In genomic region chr11:96303151-96304099, GRCm38 (mm10) we compare ENCODE assay signal across 8 mouse cellular contexts. TPM values are rescaled to one million over a fixed set of nuclear protein-coding genes. Genes with fewer than 3 reads are reported as not detected.
DNase-seq lines count a peak whose midpoint lies in the region; ATAC-seq and TF ChIP-seq lines count a peak whose summit lies in the region.

Gene Hoxb5, plus strand, starts transcription at chr11:96303336.

- H3K4me3 ChIP-seq in cerebellum, adult 2 months (replicated peaks; ENCODE audit: insufficient read depth, low read depth, low read length): no peak within 1 kb of the TSS
- peak within 1 kb of the TSS; percentile 1 to 13; a peak in 1 of 4 replicates for H3K4me3 ChIP-seq in ES-E14 (ENCODE audit: insufficient read depth in 1 of 2, low read depth in 1 of 2, low read length in 2 of 2, poor library complexity in 1 of 2, severe bottlenecking in 1 of 2)
- H3K4me3 ChIP-seq in embryonic facial prominence, embryonic 12.5 days: peak within 1 kb of the TSS; percentile 12; the same call in 1 of the 2 replicates
- peak within 1 kb of the TSS; percentile 57 for H3K4me3 ChIP-seq in hindbrain, embryonic 13.5 days
- peak within 1 kb of the TSS; percentile 23 for H3K4me3 ChIP-seq in limb, embryonic 15.5 days

- 2% methylated on average over 69 of the region's 69 CpGs for WGBS in cerebellum, adult 2 months
- WGBS in embryonic facial prominence, embryonic 12.5 days: 1% methylated on average over 69 of the region's 69 CpGs
- WGBS in hindbrain, embryonic 13.5 days: under 1% methylated on average over 68 of the region's 69 CpGs
- under 1% methylated on average over 68 of the region's 69 CpGs for WGBS in limb, embryonic 15.5 days

- H3K9ac ChIP-seq in ES-E14 (ENCODE audit: insufficient read depth, low read depth, low read length, poor library complexity, severe bottlenecking): no peak within 1 kb of the TSS
- H3K9ac ChIP-seq in embryonic facial prominence, embryonic 12.5 days: no peak within 1 kb of the TSS
- peak within 1 kb of the TSS; percentile 99 for H3K9ac ChIP-seq in hindbrain, embryonic 13.5 days
- no peak within 1 kb of the TSS; the same call in 1 of the 2 replicates for H3K9ac ChIP-seq in limb, embryonic 15.5 days

- H3K4me2 ChIP-seq in embryonic facial prominence, embryonic 12.5 days (replicated peaks): peak within 1 kb of the TSS; percentile 23; the same call in 1 of the 2 replicates
- H3K4me2 ChIP-seq in hindbrain, embryonic 13.5 days: peak within 1 kb of the TSS; percentile 83
- peak within 1 kb of the TSS; percentile 42 for H3K4me2 ChIP-seq in limb, embryonic 15.5 days

- H3K36me3 ChIP-seq in ES-E14 (ENCODE audit: control insufficient read depth, insufficient read depth, low read length, poor library complexity, severe bottlenecking): no peaks in the 10 kb centered on the region
- no peaks in the 10 kb centered on the region for H3K36me3 ChIP-seq in embryonic facial prominence, embryonic 12.5 days
- no peaks in the 10 kb centered on the region for H3K36me3 ChIP-seq in hindbrain, embryonic 13.5 days
- H3K36me3 ChIP-seq in limb, embryonic 15.5 days: no peaks in the 10 kb centered on the region

- no peak for TF ChIP-seq POLR2A in cerebellum, adult 2 months (IDR thresholded peaks at IDR 0.05; ENCODE audit: borderline replicate concordance, insufficient read depth, low read length)

- 0 out of 2 replicates have a peak, but pooled peaks have one; percentile 2 for TF ChIP-seq CTCF in cerebellum, adult 2 months (IDR thresholded peaks at IDR 0.05; ENCODE audit: borderline replicate concordance, insufficient read depth, low read depth, low read length)

- no peak for ATAC-seq in cerebellum, adult (ENCODE audit: insufficient number of reproducible peaks, low FRiP score, low TSS enrichment)
- no peak for ATAC-seq in embryonic facial prominence, embryonic 12.5 days (ENCODE audit: insufficient number of reproducible peaks, insufficient read depth, low FRiP score, low TSS enrichment)
- peak; percentile 44; the same call in 1 of the 2 replicates for ATAC-seq in hindbrain, embryonic 13.5 days (ENCODE audit: low FRiP score)
- no peak for ATAC-seq in limb, embryonic 15.5 days (ENCODE audit: insufficient number of reproducible peaks, low FRiP score, low TSS enrichment, low read depth)
- peak; percentile 59; the same call in 1 of the 2 replicates for ATAC-seq in monocyte, adult 5-6 weeks (replicated peaks; ENCODE audit: insufficient number of reproducible peaks, low FRiP score, low TSS enrichment, poor library complexity, severe bottlenecking)

- H3K9me3 ChIP-seq in ES-E14 (ENCODE audit: control insufficient read depth, insufficient read depth, low read depth, low read length): no peaks in the 10 kb centered on the region
- no peaks in the 10 kb centered on the region for H3K9me3 ChIP-seq in embryonic facial prominence, embryonic 12.5 days
- H3K9me3 ChIP-seq in hindbrain, embryonic 13.5 days: no peaks in the 10 kb centered on the region
- no peaks in the 10 kb centered on the region for H3K9me3 ChIP-seq in limb, embryonic 15.5 days

- peaks cover 15% of the 10 kb centered on the region; the same call in 1 of the 2 replicates for H3K27me3 ChIP-seq in cerebellum, adult 2 months (ENCODE audit: control insufficient read depth, insufficient read depth, low read length)
- H3K27me3 ChIP-seq in embryonic facial prominence, embryonic 12.5 days: peaks cover 100% of the 10 kb centered on the region
- H3K27me3 ChIP-seq in hindbrain, embryonic 13.5 days: peaks cover 96% of the 10 kb centered on the region
- H3K27me3 ChIP-seq in limb, embryonic 15.5 days: peaks cover 100% of the 10 kb centered on the region

- no peaks in the 10 kb centered on the region for H3K4me1 ChIP-seq in cerebellum, adult 2 months (ENCODE audit: control insufficient read depth, insufficient read depth, low read length)
- peaks cover 0 to 3% of the 10 kb centered on the region in 2 experiments; a peak in 1 of 4 replicates for H3K4me1 ChIP-seq in ES-E14 (ENCODE audit: control insufficient read depth in 2 of 2, insufficient read depth in 2 of 2, low read length in 2 of 2, poor library complexity in 1 of 2)
- no peaks in the 10 kb centered on the region for H3K4me1 ChIP-seq in embryonic facial prominence, embryonic 12.5 days
- peaks cover 7% of the 10 kb centered on the region for H3K4me1 ChIP-seq in hindbrain, embryonic 13.5 days (replicated peaks)
- H3K4me1 ChIP-seq in limb, embryonic 15.5 days: peaks cover 26% of the 10 kb centered on the region

- in situ Hi-C loops in ES-E14 (cut with MboI; ENCODE audit: low sequenced_read_pairs in 2 of 2, unreplicated experiment in 2 of 2): loop anchor here in 1 of 2 experiments (10.0 kb wide), 1 partner anchor 251 kb away; no protein-coding TSS in a partner anchor

- H3K27ac ChIP-seq in cerebellum, adult 2 months (ENCODE audit: insufficient read depth, low read length): no peak within 1 kb of the TSS
- no peak within 1 kb of the TSS for H3K27ac ChIP-seq in ES-E14 (ENCODE audit: insufficient read depth, low read depth, low read length, poor library complexity, severe bottlenecking)
- H3K27ac ChIP-seq in embryonic facial prominence, embryonic 12.5 days: no peak within 1 kb of the TSS
- H3K27ac ChIP-seq in hindbrain, embryonic 13.5 days: peak within 1 kb of the TSS; percentile 100
- no peak within 1 kb of the TSS for H3K27ac ChIP-seq in limb, embryonic 15.5 days

- DNase-seq in cerebellum, adult 2 months: no peak
- DNase-seq in ES-E14 (ENCODE audit: low read depth, low spot score): no peak
- DNase-seq in thymus, postnatal 25 days: peak; percentile 72

TF ChIP-seq in ES-E14, 5 proteins besides CTCF, POLR2A, EP300 and RAD21:
- no peak for TF ChIP-seq CHD2 (IDR thresholded peaks at IDR 0.05; ENCODE audit: low read depth, low read length)
- TF ChIP-seq ZC3H11A (IDR thresholded peaks at IDR 0.05; ENCODE audit: borderline replicate concordance, low read depth, low read length): no peak
- TF ChIP-seq ZNF384 (IDR thresholded peaks at IDR 0.05; ENCODE audit: low read depth, low read length): no peak
- TF ChIP-seq HCFC1 (IDR thresholded peaks at IDR 0.05; ENCODE audit: borderline replicate concordance, insufficient read depth, low read length): no peak
- no peak for TF ChIP-seq MAFK (IDR thresholded peaks at IDR 0.05; ENCODE audit: insufficient read depth, low read depth, low read length)

RNA-seq across cellular contexts. Expression of gene Hoxb5, which starts in this region (rescaled TPM):
- polyA plus RNA-seq in cerebellum, adult 2 months (2012; rRNA removed): 6.8 and 9.3 TPM in 2 replicates
- 0.09 and 0.16 TPM in 2 replicates for total RNA-seq in ES-E14 (2012; rRNA removed)
- polyA plus RNA-seq in embryonic facial prominence, embryonic 12.5 days (2016; fragmentation: Nextera tagmentation; extraction: Ambion mirVana): 0.38 TPM in 1 of 2 replicates, not detected in the other
- polyA plus RNA-seq in hindbrain, embryonic 13.5 days (2015; fragmentation: Nextera tagmentation; extraction: Ambion mirVana): 196 and 216 TPM in 2 replicates
- polyA plus RNA-seq in limb, embryonic 15.5 days (2015; fragmentation: Nextera tagmentation; extraction: Ambion mirVana): 0.60 and 0.73 TPM in 2 replicates
- total RNA-seq in monocyte, adult 5-6 weeks (2017): not detected in 3 replicates

Comparison
In these comparisons a context has a peak if more than half of its experiments do, and no peak if none do; other contexts are left out.
1. RNA of gene Hoxb5 (polyA plus RNA-seq): 196 to 216 TPM in hindbrain, embryonic 13.5 days; 6.8 to 9.3 TPM in cerebellum, adult 2 months, 0.60 to 0.73 TPM in limb, embryonic 15.5 days and 0.38 TPM in embryonic facial prominence, embryonic 12.5 days; every median in the first group is over 10 times any median in the second.
2. Peak in ATAC-seq in monocyte, adult 5-6 weeks; RNA of the gene not detected or under 1 TPM.
3. H3K4me2 ChIP-seq: peak in every context shown above with its lines; median percentile 83 in hindbrain, embryonic 13.5 days; 42 in limb, embryonic 15.5 days; 23 in embryonic facial prominence, embryonic 12.5 days.